Mouse (Mus musculus): ENCODE measurements around the gene Tbx1. TPM values are rescaled to one million over a fixed set of nuclear protein-coding genes. Genes with fewer than 3 reads are reported as not detected.

Gene Tbx1
- 0.11 and 0.27 TPM in 2 replicates for total RNA-seq (2012; rRNA removed)

DNA sequence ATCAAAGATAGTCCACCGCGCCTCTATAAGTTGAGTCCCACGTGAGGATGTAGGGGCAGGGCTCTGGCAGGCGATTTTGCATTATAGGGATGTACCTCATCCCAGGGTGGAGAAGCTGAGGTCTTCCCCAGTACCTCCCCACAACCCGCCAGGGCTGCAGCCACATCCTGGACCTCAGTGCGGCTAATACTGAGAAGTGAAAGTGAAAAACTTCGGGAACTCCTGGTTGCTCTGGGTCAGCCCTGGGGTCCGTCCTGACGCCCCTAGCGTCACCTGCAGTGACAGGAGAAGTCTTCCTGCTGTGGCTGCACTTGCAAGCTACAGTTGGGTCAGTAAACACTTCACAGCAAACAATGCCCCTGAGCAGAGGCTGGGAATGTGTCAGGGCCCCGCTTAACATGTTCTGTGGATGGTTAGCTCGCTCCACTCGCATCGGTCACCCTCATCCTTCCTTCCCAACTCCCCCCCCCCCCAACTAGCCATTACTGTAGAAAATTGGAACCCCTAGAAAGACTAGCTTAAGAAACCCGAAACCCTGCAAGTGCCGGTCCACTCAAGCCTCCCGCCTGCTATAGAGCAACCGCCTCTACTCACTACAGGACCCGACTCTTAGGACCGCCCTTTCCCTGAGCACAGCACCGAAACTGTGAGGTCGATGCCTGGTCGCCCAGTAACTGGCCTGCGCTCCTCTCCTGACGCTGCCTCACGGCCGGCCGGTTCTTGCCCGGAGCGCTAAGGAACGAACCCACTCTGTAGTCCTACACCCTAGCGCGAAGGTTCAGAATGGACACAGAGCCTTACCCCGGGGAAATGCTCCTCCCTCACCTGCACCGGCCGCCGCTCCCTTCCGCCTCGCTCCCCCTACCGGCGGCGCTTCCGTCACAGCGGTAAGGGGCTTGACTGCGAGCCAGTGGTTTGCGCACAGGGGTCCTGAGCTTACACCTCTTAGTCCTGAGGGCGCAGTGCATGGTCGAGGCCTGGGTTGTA lies at the start of gene Tbx1:
Tbx1 (minus strand) TSS at position 868 of the 987 bp plus-strand sequence.
- no peaks in the 10 kb centered on the region for H3K36me3 ChIP-seq (ENCODE audit: control insufficient read depth, insufficient read depth, low read length, poor library complexity, severe bottlenecking)
- TF ChIP-seq CHD2 (IDR thresholded peaks at IDR 0.05; ENCODE audit: low read depth, low read length) (no peak), ZC3H11A (IDR thresholded peaks at IDR 0.05; ENCODE audit: borderline replicate concordance, low read depth, low read length) (no peak), ZNF384 (IDR thresholded peaks at IDR 0.05; ENCODE audit: low read depth, low read length) (no peak), HCFC1 (IDR thresholded peaks at IDR 0.05; ENCODE audit: borderline replicate concordance, insufficient read depth, low read length) (no peak), MAFK (IDR thresholded peaks at IDR 0.05; ENCODE audit: insufficient read depth, low read depth, low read length) (no peak)
- in situ Hi-C loops (cut with MboI; ENCODE audit: low sequenced_read_pairs in 2 of 2, unreplicated experiment in 2 of 2): loop anchor here in 1 of 2 experiments (10.0 kb wide), 1 partner anchor 785 kb away; no protein-coding TSS in a partner anchor
- H3K4me1 ChIP-seq (ENCODE audit: control insufficient read depth in 2 of 2, insufficient read depth in 2 of 2, low read length in 2 of 2, poor library complexity in 1 of 2): peaks cover 0 to 5% of the 10 kb centered on the region in 2 experiments; a peak in 1 of 4 replicates
- H3K4me3 ChIP-seq (ENCODE audit: insufficient read depth in 1 of 2, low read depth in 1 of 2, low read length in 2 of 2, poor library complexity in 1 of 2, severe bottlenecking in 1 of 2): peak within 1 kb of the TSS; percentile 9 to 33; a peak in 3 of 4 replicates
- no peak within 1 kb of the TSS for H3K9ac ChIP-seq (ENCODE audit: insufficient read depth, low read depth, low read length, poor library complexity, severe bottlenecking)
- DNase-seq (ENCODE audit: low read depth, low spot score): no peak
- H3K9me3 ChIP-seq (ENCODE audit: control insufficient read depth, insufficient read depth, low read depth, low read length): no peaks in the 10 kb centered on the region
- H3K27ac ChIP-seq (ENCODE audit: insufficient read depth, low read depth, low read length, poor library complexity, severe bottlenecking): no peak within 1 kb of the TSS

- DNase-seq (ENCODE audit: low read depth, low spot score): no peak
- TF ChIP-seq HCFC1 (IDR thresholded peaks at IDR 0.05; ENCODE audit: borderline replicate concordance, insufficient read depth, low read length) (no peak), ZNF384 (IDR thresholded peaks at IDR 0.05; ENCODE audit: low read depth, low read length) (no peak), MAFK (IDR thresholded peaks at IDR 0.05; ENCODE audit: insufficient read depth, low read depth, low read length) (no peak), CHD2 (IDR thresholded peaks at IDR 0.05; ENCODE audit: low read depth, low read length) (no peak), ZC3H11A (IDR thresholded peaks at IDR 0.05; ENCODE audit: borderline replicate concordance, low read depth, low read length) (no peak)
- no peak overlapping the region for H3K27ac ChIP-seq (ENCODE audit: insufficient read depth, low read depth, low read length, poor library complexity, severe bottlenecking)
- in situ Hi-C loops (cut with MboI; ENCODE audit: low sequenced_read_pairs in 2 of 2, unreplicated experiment in 2 of 2): no loop called here
- H3K9ac ChIP-seq (ENCODE audit: insufficient read depth, low read depth, low read length, poor library complexity, severe bottlenecking): no peak overlapping the region
- H3K4me3 ChIP-seq (ENCODE audit: insufficient read depth in 1 of 2, low read depth in 1 of 2, low read length in 2 of 2, poor library complexity in 1 of 2, severe bottlenecking in 1 of 2): no peak overlapping the region
- H3K4me1 ChIP-seq (ENCODE audit: control insufficient read depth in 2 of 2, insufficient read depth in 2 of 2, low read length in 2 of 2, poor library complexity in 1 of 2): peaks cover 0 to 6% of the 10 kb centered on the region in 2 experiments; a peak in 2 of 4 replicates
- no peaks in the 10 kb centered on the region for H3K9me3 ChIP-seq (ENCODE audit: control insufficient read depth, insufficient read depth, low read depth, low read length)
- H3K36me3 ChIP-seq (ENCODE audit: control insufficient read depth, insufficient read depth, low read length, poor library complexity, severe bottlenecking): no peaks in the 10 kb centered on the region
Observed at GRCm38 (mm10) chr16:18639382-18639929, 49.0 kb upstream of the Tbx1 start.

DNA sequence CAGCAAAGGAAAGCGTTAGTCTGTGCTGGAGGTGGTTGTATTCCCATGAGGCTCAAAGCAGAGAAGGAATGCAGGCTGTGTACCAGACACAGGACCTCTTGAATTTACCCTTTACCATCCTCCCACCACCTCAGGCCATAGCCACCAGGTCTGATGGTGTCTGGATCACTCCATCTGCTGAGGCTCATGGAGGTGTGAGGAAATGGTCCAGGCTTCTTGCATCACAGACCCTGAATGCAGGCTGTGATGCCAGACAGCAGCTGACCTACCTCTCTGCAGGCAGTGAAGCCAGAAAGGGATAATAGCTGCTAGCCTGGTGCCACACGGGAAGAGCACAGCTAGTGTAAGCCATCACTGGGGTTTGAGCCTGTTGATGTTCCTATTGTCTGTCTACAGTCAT lies 47.9 kb upstream of the Tbx1 start:
- Histone ChIP-seq H3K9me3 (ENCODE audit: control insufficient read depth, insufficient read depth, low read depth, low read length) (no peaks in the 10 kb centered on the region), H3K27ac (ENCODE audit: insufficient read depth, low read depth, low read length, poor library complexity, severe bottlenecking) (no peak overlapping the region), H3K4me3 (ENCODE audit: insufficient read depth in 1 of 2, low read depth in 1 of 2, low read length in 2 of 2, poor library complexity in 1 of 2, severe bottlenecking in 1 of 2) (no peak overlapping the region), H3K9ac (ENCODE audit: insufficient read depth, low read depth, low read length, poor library complexity, severe bottlenecking) (no peak overlapping the region), H3K4me1 (ENCODE audit: control insufficient read depth in 2 of 2, insufficient read depth in 2 of 2, low read length in 2 of 2, poor library complexity in 1 of 2) (peaks cover 0 to 6% of the 10 kb centered on the region in 2 experiments; a peak in 2 of 4 replicates), H3K36me3 (ENCODE audit: control insufficient read depth, insufficient read depth, low read length, poor library complexity, severe bottlenecking) (no peaks in the 10 kb centered on the region)
- in situ Hi-C loops (cut with MboI; ENCODE audit: low sequenced_read_pairs in 2 of 2, unreplicated experiment in 2 of 2): no loop called here
- TF ChIP-seq MAFK (IDR thresholded peaks at IDR 0.05; ENCODE audit: insufficient read depth, low read depth, low read length): no peak
- no peak for TF ChIP-seq ZC3H11A (IDR thresholded peaks at IDR 0.05; ENCODE audit: borderline replicate concordance, low read depth, low read length)
- TF ChIP-seq CHD2 (IDR thresholded peaks at IDR 0.05; ENCODE audit: low read depth, low read length): no peak
- TF ChIP-seq ZNF384 (IDR thresholded peaks at IDR 0.05; ENCODE audit: low read depth, low read length): no peak
- TF ChIP-seq HCFC1 (IDR thresholded peaks at IDR 0.05; ENCODE audit: borderline replicate concordance, insufficient read depth, low read length): no peak
- DNase-seq (ENCODE audit: low read depth, low spot score): no peak

GRCm38 (mm10) chr16:18636804-18637203 lies 46.3 kb upstream of the Tbx1 start:
- Histone ChIP-seq H3K36me3 (ENCODE audit: control insufficient read depth, insufficient read depth, low read length, poor library complexity, severe bottlenecking) (no peaks in the 10 kb centered on the region), H3K4me1 (ENCODE audit: control insufficient read depth in 2 of 2, insufficient read depth in 2 of 2, low read length in 2 of 2, poor library complexity in 1 of 2) (peaks cover 0 to 6% of the 10 kb centered on the region in 2 experiments; a peak in 2 of 4 replicates), H3K9me3 (ENCODE audit: control insufficient read depth, insufficient read depth, low read depth, low read length) (no peaks in the 10 kb centered on the region), H3K9ac (ENCODE audit: insufficient read depth, low read depth, low read length, poor library complexity, severe bottlenecking) (no peak overlapping the region), H3K27ac (ENCODE audit: insufficient read depth, low read depth, low read length, poor library complexity, severe bottlenecking) (no peak overlapping the region), H3K4me3 (ENCODE audit: insufficient read depth in 1 of 2, low read depth in 1 of 2, low read length in 2 of 2, poor library complexity in 1 of 2, severe bottlenecking in 1 of 2) (no peak overlapping the region)
- in situ Hi-C loops (cut with MboI; ENCODE audit: low sequenced_read_pairs in 2 of 2, unreplicated experiment in 2 of 2): no loop called here
- DNase-seq (ENCODE audit: low read depth, low spot score): no peak
- no peak for TF ChIP-seq HCFC1 (IDR thresholded peaks at IDR 0.05; ENCODE audit: borderline replicate concordance, insufficient read depth, low read length)
- no peak for TF ChIP-seq CHD2 (IDR thresholded peaks at IDR 0.05; ENCODE audit: low read depth, low read length)
- TF ChIP-seq ZNF384 (IDR thresholded peaks at IDR 0.05; ENCODE audit: low read depth, low read length): no peak
- no peak for TF ChIP-seq ZC3H11A (IDR thresholded peaks at IDR 0.05; ENCODE audit: borderline replicate concordance, low read depth, low read length)
- TF ChIP-seq MAFK (IDR thresholded peaks at IDR 0.05; ENCODE audit: insufficient read depth, low read depth, low read length): no peak
